Mouse (Mus musculus) layer of hippocampus, postnatal 14 days (tissue): ENCODE measurements around the gene Txnrd3. TPM values are rescaled to one million over a fixed set of nuclear protein-coding genes. Genes with fewer than 3 reads are reported as not detected.

Experiments used
- DNase-seq, 2 experiments: peaks; one replicate each; pipeline ENCODE4 v3.0.0; 2021 to 2022; ENCODE audit warnings: low spot score in 2 of 2, mixed read lengths in 1 of 2
- total RNA-seq, 2 experiments: library from RNA; stranded (reverse); gene quantifications; 2 replicates each; pipeline ENCODE4 v1.2.3; 2021

Txnrd3 gene
- total RNA-seq, 2 experiments from 2014 or later: 4.8 to 5.2 TPM

DNA sequence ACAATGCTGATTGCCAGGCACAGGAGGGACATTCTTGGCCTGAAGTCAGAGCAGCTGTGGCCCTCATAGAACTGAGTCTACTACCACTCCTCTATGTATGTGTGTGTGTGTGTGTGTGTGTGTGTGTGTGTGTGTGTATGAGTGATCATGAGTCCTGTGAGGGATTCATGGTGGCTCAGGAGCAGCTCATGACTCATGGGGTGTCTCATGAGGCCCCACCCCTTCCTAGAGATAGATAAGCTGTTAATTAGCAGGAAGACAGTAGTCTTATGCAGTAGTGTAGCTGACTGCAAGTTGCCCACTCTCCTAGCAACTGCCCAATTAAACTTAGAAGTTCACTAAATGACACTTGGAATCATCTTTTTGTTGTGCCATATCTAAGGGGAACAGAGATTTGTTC is 8.0 kb downstream of the Txnrd3 start:
- no peak for DNase-seq

DNA sequence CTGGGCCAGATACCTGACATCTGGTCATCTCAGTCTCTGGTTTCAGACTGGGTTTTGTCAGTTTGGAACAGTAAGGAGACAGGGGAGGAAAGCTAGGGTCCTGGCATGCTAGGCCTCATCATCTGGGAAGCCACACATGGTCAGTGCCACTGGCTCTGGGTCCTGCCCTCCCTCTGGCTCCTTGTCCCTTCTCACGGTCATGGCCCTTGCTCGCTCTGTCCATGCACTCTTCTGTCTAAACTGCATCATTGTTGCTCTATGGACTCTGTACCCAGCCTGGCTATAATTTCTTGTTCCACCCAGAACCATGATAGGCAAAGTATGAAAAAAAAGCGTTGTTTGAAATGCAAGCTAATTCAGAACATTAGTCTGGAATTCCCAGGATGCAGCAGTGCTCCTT is 11.2 kb downstream of the Txnrd3 start:
- no peak for DNase-seq

DNA sequence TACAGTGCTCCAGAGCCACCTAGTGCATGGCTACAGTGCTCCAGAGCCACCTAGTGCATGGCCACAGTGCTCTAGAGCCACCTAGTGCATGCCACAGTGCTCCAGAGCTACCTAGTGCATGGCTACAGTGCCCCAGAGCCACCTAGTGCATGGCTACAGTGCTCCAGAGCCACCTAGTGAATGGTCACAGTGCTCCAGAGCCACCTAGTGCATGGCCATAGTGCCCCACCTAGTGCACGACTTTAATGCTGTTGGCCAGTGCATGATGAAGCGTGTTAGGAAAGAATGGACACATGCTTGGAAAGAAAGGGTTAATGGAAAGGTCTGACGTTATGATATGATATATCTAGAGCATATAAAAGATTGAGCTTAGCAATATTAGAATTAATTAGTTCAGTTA is 14.6 kb downstream of the Txnrd3 start:
- DNase-seq: no peak

DNA sequence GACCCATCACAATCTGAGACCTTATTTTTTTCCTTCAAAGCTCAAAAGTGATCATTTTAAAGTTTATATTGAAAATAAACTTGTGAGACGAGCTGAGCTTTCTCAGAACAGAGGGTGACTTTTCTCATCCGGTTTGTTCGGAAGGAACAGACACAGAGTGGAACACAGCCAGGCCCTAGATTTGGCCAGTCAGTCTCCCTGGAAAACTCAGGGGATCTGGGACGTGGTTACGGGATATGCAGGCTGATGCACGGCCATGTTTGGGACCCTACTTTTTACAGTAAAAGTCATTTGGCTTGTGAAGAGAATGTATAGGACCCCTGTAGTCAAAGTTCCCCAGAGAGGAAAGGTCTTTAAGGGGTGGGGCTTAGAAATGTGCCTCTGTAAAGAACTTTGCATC is 15.1 kb downstream of the Txnrd3 start:
- no peak for DNase-seq

DNA sequence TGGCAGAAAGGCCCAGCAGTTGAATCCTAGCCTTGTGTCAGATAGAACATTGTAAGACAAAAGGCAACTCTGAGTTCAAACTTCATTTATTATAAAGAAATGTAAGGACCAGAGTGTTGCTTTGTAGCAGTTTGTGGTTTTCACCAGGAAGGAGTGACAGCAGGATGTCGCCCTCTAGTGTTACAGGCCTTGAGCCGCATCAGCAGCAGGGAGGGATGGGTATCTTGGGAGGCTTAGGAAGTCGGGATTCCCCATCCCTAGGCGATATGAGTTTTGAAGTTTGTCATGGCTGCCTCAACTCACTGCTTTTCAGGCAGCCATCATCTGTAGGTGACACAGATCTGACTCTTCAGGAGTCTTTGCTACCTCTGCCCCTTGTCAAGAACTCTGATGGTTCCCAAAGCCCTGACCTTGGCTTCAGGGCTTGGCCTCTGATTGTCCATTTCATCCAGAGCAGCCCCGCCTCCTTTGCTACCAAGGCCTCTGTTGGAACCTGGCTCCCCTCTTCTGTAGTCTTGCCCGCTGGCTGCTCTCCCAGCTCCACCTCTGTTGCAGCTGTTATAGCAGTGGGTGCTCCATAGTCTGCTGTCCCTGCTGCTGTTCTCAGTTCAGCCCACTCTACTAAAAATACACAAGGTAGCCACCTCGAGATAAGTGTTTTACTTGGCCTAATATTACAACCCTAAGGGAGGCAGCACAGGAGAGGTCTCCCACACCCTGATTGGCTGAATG is 16.1 kb downstream of the Txnrd3 start:
- no peak for DNase-seq

DNA sequence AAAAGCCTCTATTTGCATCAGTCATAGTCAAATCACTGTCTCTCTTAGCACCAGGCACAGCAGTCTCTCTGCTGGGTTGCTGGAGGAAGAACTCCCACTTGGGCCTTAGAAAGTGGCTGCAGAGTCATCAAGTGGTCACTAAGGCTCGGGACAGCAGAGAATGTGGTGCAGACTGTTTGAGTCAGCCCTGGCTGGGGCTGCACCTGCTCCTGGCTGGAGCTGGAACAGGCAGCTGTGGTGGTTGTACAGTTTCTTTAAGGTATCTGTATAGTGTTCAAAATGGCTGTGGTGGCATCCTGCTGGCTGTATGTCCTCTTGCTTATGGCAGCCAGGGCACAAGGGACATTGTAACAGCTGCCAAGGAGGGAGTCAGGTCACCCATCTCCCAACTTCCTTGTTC is 16.7 kb downstream of the Txnrd3 start:
- DNase-seq: no peak

DNA sequence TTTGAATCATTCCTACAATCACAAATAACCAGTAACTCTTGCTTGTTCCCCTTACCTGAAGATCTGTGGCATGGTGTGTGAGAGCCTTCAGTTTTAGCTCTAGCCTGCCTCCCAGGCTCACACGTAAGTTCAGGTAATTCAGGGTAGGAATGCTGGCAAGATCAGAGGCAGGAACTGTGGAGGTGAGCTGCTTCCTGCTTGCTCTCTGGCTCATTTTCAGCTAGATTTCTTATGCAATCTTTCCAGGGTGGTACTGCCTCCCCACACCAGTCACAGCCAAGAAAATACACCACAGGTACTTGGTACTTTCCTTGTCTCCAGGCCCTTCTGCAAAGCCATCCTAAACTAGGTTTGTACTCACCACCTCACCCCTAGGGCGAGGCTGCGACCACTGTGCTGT is 18.7 kb downstream of the Txnrd3 start:
- no peak for DNase-seq

DNA sequence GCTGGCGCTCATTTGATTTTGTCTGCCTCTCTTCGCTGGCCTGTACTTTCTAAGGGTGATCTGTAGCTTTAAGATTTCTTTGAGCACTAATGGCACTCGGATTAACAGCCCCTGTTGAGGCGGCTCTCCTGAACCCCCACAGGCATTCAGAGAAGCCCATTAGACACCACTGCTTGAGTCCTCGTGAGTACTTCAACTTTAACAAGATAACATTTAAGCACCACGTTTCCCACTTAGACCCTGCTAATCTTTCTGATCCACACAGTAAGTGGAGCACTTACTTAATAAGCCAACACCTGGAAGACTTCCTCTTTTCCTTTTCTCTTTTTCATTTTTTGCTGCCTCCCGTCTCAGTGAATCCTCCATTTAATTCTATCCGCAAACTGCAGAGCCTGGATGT is 21.4 kb downstream of the Txnrd3 start:
- DNase-seq: no peak

DNA sequence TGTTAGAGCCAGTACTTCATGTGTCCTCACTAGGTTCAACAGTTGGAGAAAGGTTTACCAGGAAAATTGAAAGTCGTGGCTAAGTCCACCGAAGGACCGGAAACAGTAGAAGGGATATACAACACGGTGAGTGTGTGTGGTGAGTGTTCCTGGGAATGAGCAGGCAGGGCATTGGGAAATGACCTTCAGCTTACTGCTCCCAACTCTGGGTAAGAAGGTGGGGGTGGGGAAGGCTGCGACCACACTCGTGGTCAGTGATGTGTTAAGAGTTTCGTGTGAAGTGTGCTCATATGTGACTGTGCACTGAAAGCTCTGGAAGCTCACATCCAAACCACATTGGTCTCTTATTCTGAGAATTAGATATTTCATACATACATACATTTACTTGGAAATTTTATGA is 21.9 kb downstream of the Txnrd3 start:
- no peak for DNase-seq

DNA sequence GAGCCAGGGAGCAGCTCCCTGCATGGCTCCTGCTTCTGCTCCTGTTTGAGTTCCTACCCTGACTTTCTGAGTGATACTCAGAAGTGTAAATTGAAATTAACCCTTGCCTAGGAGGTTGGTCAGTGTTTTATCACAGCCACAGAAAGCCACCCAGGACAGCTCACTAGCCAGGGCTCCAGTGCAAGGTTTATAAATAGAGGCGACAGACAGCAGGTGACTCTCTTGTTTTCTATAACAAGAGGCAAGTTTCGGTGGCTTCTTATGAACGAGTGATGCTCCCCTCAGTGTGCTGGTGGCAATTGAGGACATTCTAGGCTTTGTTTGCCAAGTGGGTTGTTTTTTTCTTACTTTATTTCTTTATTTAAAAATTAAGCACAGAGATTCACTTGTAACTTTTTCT is 23.2 kb downstream of the Txnrd3 start:
- no peak for DNase-seq

DNA sequence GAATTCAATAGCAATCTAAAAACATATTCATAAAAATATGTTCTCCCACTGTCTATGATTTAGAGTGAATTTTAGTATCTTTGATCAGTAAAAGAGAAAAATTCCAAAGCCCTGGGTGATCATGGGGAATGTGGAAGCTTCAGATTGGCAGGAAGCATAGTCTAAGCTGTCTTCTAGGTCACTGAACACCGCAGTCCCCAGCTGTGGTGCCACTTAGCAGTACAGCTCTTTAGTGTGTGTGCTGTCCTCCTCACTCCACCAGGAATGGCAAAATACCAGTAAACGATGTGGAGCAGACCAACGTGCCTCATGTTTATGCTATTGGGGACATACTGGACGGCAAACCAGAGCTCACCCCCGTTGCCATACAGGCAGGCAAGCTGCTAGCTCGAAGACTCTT is 25.8 kb downstream of the Txnrd3 start:
- DNase-seq: no peak

DNA sequence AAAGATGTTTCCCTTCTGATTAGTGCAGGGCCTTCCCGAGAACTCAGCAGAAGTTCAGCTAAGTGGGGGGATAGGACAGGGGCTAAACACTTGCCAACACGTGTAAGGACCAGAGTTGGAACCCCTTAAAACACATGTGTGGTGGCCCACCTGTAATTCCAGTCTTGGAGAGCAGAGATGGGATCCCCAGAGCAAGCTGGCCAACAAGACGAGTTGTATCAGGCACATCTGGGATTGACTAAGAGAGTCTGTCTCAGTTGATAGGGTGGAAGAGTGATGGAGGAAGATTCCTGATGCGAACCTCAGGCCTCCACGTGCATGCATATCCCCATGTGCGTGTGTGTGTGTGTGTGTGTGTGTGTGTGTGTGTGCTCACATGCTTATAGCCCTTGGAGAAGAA is 27.6 kb downstream of the Txnrd3 start:
- no peak for DNase-seq

DNA sequence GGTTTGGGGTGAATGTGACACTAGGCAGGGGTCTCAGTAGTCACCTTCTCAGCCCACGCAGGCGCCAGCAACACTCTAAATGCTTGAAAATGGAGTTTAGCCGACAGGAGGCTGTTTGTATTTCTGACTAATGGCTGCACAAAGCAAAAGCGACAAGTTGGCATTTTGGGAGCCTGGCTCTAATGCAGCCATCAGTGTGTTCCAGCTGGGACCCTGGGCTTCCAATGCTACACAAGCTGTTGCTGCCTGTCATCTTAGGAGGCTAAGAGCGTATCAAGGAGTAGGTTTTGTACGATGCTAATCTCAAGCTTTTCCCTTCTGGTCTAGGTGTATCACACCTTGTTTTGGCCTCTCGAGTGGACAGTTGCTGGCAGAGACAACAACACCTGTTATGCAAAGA is 28.9 kb downstream of the Txnrd3 start:
- DNase-seq: peak; percentile 61 to 82

DNA sequence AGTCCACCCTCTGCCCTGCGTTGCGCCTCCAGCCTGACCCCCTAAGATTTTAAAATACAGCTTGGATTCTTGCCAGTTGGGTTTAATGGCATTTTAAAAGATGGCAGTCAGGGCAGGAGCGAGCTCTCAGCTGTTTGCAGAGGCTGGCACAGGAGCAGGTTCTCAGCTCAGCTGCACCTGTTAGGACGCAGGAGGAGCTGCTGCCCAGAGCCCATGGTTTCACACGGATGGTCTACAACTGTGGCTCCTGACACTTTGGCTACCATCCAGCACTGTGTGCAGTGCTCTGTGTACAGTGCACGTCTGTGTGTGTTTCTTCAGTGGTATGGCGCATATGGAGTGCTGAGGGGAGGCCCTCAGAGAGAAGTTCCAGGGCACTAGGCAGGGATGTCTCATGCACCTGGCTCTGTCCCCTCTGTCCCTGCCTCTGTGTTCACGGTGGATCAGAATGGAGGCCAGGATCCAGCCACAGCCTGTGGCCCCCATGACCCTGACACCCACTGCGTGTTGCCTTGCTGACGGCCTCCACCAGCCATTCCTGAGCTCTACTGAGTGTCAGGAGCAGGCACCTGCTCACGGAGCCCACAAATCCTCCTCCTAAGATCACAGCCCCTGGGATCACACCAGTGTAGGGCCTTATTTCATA is 29.5 kb downstream of the Txnrd3 start:
- no peak for DNase-seq

DNA sequence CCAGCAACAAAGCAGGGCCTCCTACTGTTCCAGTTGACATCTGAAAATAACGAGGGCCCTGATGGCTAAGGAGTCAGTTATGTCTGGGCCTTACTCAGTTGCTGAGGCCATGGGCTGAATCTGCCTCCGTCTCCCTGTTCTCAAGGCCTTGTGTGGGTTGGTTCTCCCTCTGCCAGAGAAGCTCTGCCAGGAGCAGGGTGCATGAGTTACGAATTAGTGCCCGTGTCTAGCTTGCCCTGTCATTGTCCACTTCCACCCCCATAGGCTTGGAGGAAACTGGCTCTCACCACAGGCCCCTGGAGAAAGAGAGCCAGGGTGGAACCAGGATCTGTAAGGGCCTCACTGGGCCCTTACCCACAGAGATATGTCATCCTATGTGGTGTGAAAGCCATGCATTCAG is 34.7 kb downstream of the Txnrd3 start:
- no peak for DNase-seq

DNA sequence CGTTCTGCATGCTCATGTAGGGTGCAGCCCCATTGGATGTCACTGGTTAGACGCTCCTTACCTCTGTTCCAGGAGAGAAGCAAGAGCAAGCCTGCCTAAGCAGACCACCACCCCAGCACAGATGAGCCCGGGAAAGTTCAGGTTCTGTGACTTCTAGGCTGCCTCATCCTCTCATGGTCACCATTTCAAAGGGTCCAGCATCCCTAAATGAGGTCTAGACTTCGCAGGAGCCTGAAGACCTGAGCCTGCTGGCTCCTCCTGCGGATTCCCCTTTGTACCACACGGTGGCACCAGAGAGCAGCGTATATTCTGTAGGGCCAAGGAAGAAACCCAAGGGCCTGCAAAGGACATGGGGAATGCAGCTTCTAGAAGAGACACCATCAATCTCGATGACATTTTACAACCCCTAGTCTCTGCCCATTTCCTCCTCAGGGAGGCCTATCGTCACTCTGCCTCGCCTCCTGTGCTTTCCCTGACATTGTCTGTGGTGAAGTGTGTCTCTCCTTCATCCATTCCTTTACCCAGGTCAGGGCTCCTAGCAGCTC is 35.6 kb downstream of the Txnrd3 start:
- peak; percentile 69 to 71 for DNase-seq

DNA sequence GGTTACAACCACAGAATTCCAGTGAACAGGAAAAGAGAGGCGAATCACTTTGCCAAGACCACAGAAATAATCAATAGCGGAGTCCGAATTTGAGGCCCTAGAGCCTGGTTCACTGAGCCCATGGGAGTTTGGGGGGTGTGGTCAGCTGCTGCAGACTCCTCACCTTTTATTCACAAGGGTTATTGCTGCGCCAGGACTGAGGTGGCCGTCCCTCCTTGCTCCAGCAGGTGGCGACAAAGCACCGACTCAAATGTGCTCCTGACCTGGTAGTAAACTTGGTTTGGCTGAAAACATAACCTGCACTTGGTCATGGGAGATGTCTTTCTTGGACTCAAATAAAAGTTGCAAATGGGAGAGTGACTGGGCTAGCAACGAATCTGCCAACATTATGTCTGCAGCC is 36.4 kb downstream of the Txnrd3 start:
- DNase-seq: peak; percentile 71 to 76

DNA sequence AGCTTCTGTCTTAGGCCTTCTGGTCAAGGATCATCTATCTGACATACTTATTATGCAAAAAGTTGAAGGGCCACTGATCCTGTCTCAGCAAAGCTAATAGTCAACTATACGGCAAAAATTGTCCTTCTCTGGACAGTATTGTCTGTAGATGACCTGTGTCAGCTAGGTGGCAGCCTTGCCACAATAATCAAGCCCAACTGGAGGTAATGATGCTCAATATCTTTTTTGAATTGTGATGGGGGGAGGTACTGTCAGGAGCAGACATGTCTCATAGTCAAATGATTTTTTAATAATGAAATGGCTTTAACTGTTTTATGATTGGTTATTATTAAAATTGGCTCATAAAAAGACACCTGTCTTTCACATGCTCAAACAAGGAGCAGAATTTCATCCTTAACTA is 40.4 kb downstream of the Txnrd3 start:
- no peak for DNase-seq

DNA sequence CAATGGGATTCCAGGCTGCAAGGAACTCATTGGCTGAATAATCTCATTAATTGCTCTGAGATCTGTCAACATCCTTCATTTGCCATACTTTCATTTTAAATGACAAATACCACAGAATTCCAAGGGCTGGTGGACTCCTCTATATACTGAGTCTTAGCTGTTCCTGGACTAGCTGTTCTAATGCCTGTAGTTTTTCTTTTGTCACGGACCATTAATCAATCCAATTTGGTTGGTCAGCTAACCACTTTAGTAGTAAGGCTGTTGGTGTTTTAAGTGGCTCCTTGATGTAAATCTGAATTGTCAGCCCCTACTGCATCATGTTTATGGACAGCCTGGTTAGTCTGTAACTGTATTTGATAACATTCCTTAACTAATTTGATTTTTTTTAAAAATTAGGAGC is 43.3 kb downstream of the Txnrd3 start:
- DNase-seq: no peak

DNA sequence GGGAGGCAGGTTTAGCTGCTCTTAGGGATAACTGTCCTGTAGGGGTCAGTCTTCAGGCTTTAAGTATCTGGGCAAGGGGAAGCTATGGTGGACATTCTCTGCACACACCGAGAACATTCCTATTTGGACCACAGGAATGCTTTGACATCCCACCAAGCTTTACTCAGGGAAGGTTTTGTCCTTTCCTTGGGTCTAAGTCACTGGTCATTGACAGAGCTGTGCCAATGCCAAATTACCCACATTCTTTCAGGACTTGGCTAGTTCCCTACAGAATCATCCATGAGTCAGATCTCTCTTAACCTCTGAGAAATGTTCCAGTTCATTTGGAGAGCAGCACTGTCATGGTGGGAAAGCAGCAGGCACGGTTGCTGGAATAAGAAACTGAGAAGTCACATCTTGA is 62.8 kb downstream of the Txnrd3 start:
- no peak for DNase-seq

DNA sequence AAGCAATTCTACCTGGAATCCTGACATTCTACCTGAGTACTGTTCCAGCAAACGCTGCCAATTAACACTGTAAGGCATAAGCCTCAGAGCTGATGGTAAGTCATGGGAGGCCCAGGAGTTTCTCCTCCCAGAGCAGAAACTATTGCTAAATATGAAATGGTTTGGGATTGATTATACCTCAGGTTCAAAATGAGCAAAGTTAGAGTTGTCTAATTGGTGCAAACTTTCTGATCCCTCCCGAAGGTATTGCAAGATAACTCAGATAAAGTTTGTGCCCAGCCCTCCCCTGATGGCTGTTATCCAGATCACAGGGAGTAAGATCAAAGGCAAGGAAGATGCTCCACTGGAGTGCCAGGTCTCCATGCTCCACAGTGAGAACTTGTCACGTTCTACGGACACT is 63.5 kb downstream of the Txnrd3 start, which contains the start of gene Vmn1r40:
Gene Vmn1r40, plus strand, starts transcription at position 301 of the 400 bp plus-strand sequence.
- no peak for DNase-seq

DNA sequence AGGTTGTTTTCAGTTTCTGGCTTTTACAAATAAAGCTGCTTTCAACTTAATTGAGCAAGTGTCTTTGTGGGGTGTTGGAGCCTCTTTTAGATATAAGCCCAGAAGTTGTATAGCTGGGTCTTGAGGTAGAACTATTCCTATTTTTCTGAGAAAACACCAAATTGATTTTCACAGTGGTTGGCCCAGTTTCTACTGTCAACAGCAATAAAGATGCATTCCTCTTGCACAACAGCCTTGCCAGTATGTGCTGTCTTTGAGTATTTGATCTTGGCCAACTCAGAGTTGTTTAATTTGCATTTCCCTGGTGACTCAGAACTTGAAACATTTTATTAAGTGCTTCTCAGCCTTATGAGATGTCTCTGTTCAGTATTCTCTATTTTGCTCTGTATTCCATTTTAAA is 74.3 kb downstream of the Txnrd3 start:
- DNase-seq: no peak
